Mouse (Mus musculus) adrenal gland, postnatal 4 days (tissue): ENCODE data around the gene Snrpd2. TPM values are rescaled to one million over a fixed set of nuclear protein-coding genes. Genes with fewer than 3 reads are reported as not detected.
A peak's percentile ranks its signal among the peaks of the same experiment; 100 is the strongest.

ENCODE experiments used
- DNase-seq, 2 experiments: peaks; one replicate each; pipeline ENCODE4 v3.0.0; 2021 to 2022; ENCODE audit warnings: low spot score in 2 of 2, mixed read lengths in 2 of 2
- long read RNA-seq, 2 experiments: library from polyadenylated mRNA; stranded (forward); transcript quantifications; one replicate each; pipeline ENCODE4 v2.0.0; 2021
- total RNA-seq, 2 experiments: library from RNA; stranded (reverse); gene quantifications; 2 replicates each; pipeline ENCODE4 v1.2.3; 2021

The Snrpd2 gene
- 100 to 1,000 TPM; 111 to 116 TPM for total RNA-seq
- long read RNA-seq, experiment 1, transcript Snrpd2-201 (3 exons, 1,420 nt), result major isoform, 122 of 127 reads
- long read RNA-seq, experiment 1, partial matches to known transcripts, result 3 of 127 reads
- long read RNA-seq, experiment 1, other reads (novel, unspliced or antisense), result 2 of 127 reads
- long read RNA-seq, experiment 2, transcript Snrpd2-201 (3 exons, 1,420 nt), result major isoform, 102 of 112 reads
- long read RNA-seq, experiment 2, partial matches to known transcripts, result 7 of 112 reads
- long read RNA-seq, experiment 2, other reads (novel, unspliced or antisense), result 2 of 112 reads

- peak; percentile 87 to 90 for DNase-seq
These were observed at the start of gene Snrpd2 for GRCm38 (mm10) chr7:19149626-19150025. Snrpd2 (plus strand) TSS chr7:19149722.

- no peak for DNase-seq
These were observed 49.2 kb upstream of the Snrpd2 start for GRCm38 (mm10) chr7:19100290-19100689.

GRCm38 (mm10) chr7:19103741-19104140, 45.8 kb upstream of the Snrpd2 start:
- no peak for DNase-seq

- no peak for DNase-seq
These were observed 45.0 kb upstream of the Snrpd2 start for GRCm38 (mm10) chr7:19104486-19104885.

GRCm38 (mm10) chr7:19107436-19107835, 42.1 kb upstream of the Snrpd2 start:
- DNase-seq, result no peak

GRCm38 (mm10) chr7:19109565-19109964, 40.0 kb upstream of the Snrpd2 start:
- DNase-seq, result no peak

- DNase-seq, result no peak
These were observed 31.3 kb upstream of the Snrpd2 start, which contains the start of gene Gm4969 for GRCm38 (mm10) chr7:19118028-19118771. Gm4969 (minus strand) TSS chr7:19118368.

GRCm38 (mm10) chr7:19119083-19119482, 30.4 kb upstream of the Snrpd2 start:
- DNase-seq, result no peak

- DNase-seq, result peak; percentile 67 to 84
These were observed 29.7 kb upstream of the Snrpd2 start, which contains the start of gene Fbxo46 for GRCm38 (mm10) chr7:19119631-19120429. Fbxo46 (plus strand) TSS chr7:19119859.

GRCm38 (mm10) chr7:19121686-19122085, 27.8 kb upstream of the Snrpd2 start:
- DNase-seq, result no peak

GRCm38 (mm10) chr7:19124713-19125112, 24.8 kb upstream of the Snrpd2 start:
- DNase-seq, result no peak

GRCm38 (mm10) chr7:19127744-19128143, 21.8 kb upstream of the Snrpd2 start:
- no peak for DNase-seq

- DNase-seq, result no peak
These were observed 20.1 kb upstream of the Snrpd2 start for GRCm38 (mm10) chr7:19129396-19129795.

GRCm38 (mm10) chr7:19130657-19131056, 18.9 kb upstream of the Snrpd2 start:
- no peak for DNase-seq

GRCm38 (mm10) chr7:19131324-19131848, 18.1 kb upstream of the Snrpd2 start:
- DNase-seq, result peak; percentile 92 to 98

- DNase-seq, result no peak
These were observed 13.4 kb upstream of the Snrpd2 start for GRCm38 (mm10) chr7:19136168-19136567.

GRCm38 (mm10) chr7:19136673-19137334, 12.7 kb upstream of the Snrpd2 start:
- DNase-seq, result no peak

GRCm38 (mm10) chr7:19137380-19137779, 12.1 kb upstream of the Snrpd2 start:
- DNase-seq, result no peak

GRCm38 (mm10) chr7:19146793-19147192, 2.7 kb upstream of the Snrpd2 start:
- DNase-seq, result no peak

- no peak for DNase-seq
These were observed 2.0 kb upstream of the Snrpd2 start for GRCm38 (mm10) chr7:19147497-19148045.
